Mouse (Mus musculus) kidney, adult 18-20 months (tissue): ENCODE results near the gene 3110001I22Rik.

Source experiments
- DNase-seq: peaks from one replicate; pipeline ENCODE4 v3.0.0; 2021

The 3110001I22Rik gene

DNA sequence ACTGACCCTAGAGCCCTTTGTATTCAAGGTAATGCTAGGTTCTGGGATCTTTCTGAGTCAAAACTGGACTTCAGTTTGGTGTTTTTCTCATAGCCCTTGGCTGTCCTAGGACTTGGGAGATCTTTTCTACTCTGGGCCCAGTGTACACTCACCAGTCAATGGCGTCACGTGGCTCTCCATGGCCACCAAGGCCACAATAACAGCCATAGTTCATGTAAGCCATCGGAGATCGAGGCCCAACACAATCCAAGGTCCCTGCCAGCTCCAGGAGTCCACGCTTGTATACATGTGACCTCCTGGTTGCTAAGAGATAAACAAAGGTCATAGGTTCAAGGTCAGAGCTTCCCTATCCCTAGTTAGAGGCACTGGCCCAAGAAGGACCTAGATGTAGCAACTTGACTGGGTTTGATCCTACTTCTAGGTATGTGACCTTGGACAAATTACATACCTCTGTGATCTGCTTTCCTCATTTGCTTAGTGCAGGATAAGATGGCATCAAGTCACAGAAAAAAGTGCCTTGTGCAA, 56.1 kb downstream of the 3110001I22Rik start:
- DNase-seq: no peak
